Comparison of ENCODE assay signal across 18 mouse cellular contexts in genomic region chr5:113722224-113723013, GRCm38 (mm10). TPM values are rescaled to one million over a fixed set of nuclear protein-coding genes. Genes with fewer than 3 reads are reported as not detected.
DNase-seq lines count a peak whose midpoint lies in the region; TF ChIP-seq lines count a peak whose summit lies in the region.
"Had no signal": no experiment of that assay in that cellular context is flagged by ENCODE, and none has a peak within 500 bp of the region (broad histone marks: within the 10 kb centered on the region; RNA-seq: fewer than 3 reads in every experiment).

No protein-coding gene starts in this region.

- no peak overlapping the region for H3K4me3 ChIP-seq in left cerebral cortex, adult 2 months
- no peak overlapping the region for H3K4me3 ChIP-seq in ES-E14 (ENCODE audit: insufficient read depth in 1 of 2, low read depth in 1 of 2, low read length in 2 of 2, poor library complexity in 1 of 2, severe bottlenecking in 1 of 2)
- H3K4me3 ChIP-seq: embryonic facial prominence, embryonic 12.5 days; forebrain, embryonic 13.5 days; heart, embryonic 13.5 days; hindbrain, embryonic 15.5 days; limb, embryonic 15.5 days; neural tube, embryonic 12.5 days had no signal

- H3K36me3 ChIP-seq in ES-E14 (ENCODE audit: control insufficient read depth, insufficient read depth, low read length, poor library complexity, severe bottlenecking): no peaks in the 10 kb centered on the region
- H3K36me3 ChIP-seq: embryonic facial prominence, embryonic 12.5 days; heart, embryonic 13.5 days; hindbrain, embryonic 15.5 days; limb, embryonic 15.5 days; neural tube, embryonic 12.5 days had no signal

- H3K4me1 ChIP-seq in ES-E14 (ENCODE audit: control insufficient read depth in 2 of 2, insufficient read depth in 2 of 2, low read length in 2 of 2, poor library complexity in 1 of 2): peaks cover 0 to 19% of the 10 kb centered on the region in 2 experiments; a peak in 2 of 4 replicates
- H3K4me1 ChIP-seq: embryonic facial prominence, embryonic 12.5 days; heart, embryonic 13.5 days had no signal

- in situ Hi-C loops in ES-E14 (cut with MboI; ENCODE audit: low sequenced_read_pairs in 2 of 2, unreplicated experiment in 2 of 2): loop anchor here (10.0 kb wide), 2 partner anchors 248 to 348 kb away; no protein-coding TSS in a partner anchor

- TF ChIP-seq CTCF in left cerebral cortex, adult 2 months (IDR thresholded peaks at IDR 0.05): peak; percentile 43

- no peak overlapping the region for H3K9ac ChIP-seq in ES-E14 (ENCODE audit: insufficient read depth, low read depth, low read length, poor library complexity, severe bottlenecking)
- H3K9ac ChIP-seq: embryonic facial prominence, embryonic 12.5 days; forebrain, embryonic 13.5 days; heart, embryonic 13.5 days; hindbrain, embryonic 15.5 days; limb, embryonic 15.5 days; neural tube, embryonic 12.5 days had no signal

- no peaks in the 10 kb centered on the region for H3K9me3 ChIP-seq in ES-E14 (ENCODE audit: control insufficient read depth, insufficient read depth, low read depth, low read length)
- H3K9me3 ChIP-seq: embryonic facial prominence, embryonic 12.5 days; forebrain, embryonic 13.5 days; heart, embryonic 13.5 days; hindbrain, embryonic 15.5 days; limb, embryonic 15.5 days; neural tube, embryonic 12.5 days had no signal

- H3K27ac ChIP-seq in left cerebral cortex, adult 2 months: no peak overlapping the region
- peak overlapping the region; percentile 40; the same call in 1 of the 2 replicates for H3K27ac ChIP-seq in ES-E14 (ENCODE audit: insufficient read depth, low read depth, low read length, poor library complexity, severe bottlenecking)
- H3K27ac ChIP-seq: embryonic facial prominence, embryonic 12.5 days; heart, embryonic 13.5 days; hindbrain, embryonic 15.5 days; limb, embryonic 15.5 days; macrophage; neural tube, embryonic 12.5 days had no signal

- intact Hi-C loops in left cerebral cortex, adult 2 months (cut with DNase I): loop anchor here (5.0 kb wide), 1 partner anchor 230 kb away; the partner anchor contains the start of gene Wscd2
- intact Hi-C loops in left cerebral cortex, postnatal 36 days (cut with DNase I): loop anchor here (5.0 kb wide), 2 partner anchors 75 to 230 kb away; partner anchors contain the start of gene Wscd2

- peak; percentile 64 for DNase-seq in cerebellum, adult 11 months
- DNase-seq in cerebellum, postnatal 4 days (ENCODE audit: low spot score in 2 of 2): no peak
- no peak for DNase-seq in left cerebral cortex, adult 2 months (ENCODE audit: extremely low spot score in 1 of 2, low spot score in 2 of 2)
- no peak for DNase-seq in left cerebral cortex, postnatal 36 days (ENCODE audit: low spot score in 2 of 2)
- DNase-seq in ES-E14 (ENCODE audit: low read depth, low spot score): no peak
- peak; percentile 82 for DNase-seq in cerebellum, adult 9-10 months
- no peak for DNase-seq in adrenal gland, postnatal 4 days (ENCODE audit: low spot score in 2 of 2)
- no peak for DNase-seq in right cerebral cortex, postnatal 10 days (ENCODE audit: low spot score in 2 of 2)
- DNase-seq: gastrocnemius, postnatal 25 days; kidney, postnatal 10 days; midbrain, embryonic 14.5 days had no signal

TF ChIP-seq in ES-E14, 5 proteins besides CTCF, POLR2A, EP300 and RAD21:
- TF ChIP-seq HCFC1 (IDR thresholded peaks at IDR 0.05; ENCODE audit: borderline replicate concordance, insufficient read depth, low read length) (no peak), ZC3H11A (IDR thresholded peaks at IDR 0.05; ENCODE audit: borderline replicate concordance, low read depth, low read length) (peak; percentile 26; the same call in 1 of the 2 replicates)

RNA-seq across cellular contexts. Expression of gene 1700069L16Rik, which starts 2.2 kb away (rescaled TPM):
- total RNA-seq in left cerebral cortex, adult 2 months (2021): not detected
- not detected for total RNA-seq in left cerebral cortex, postnatal 36 days (2021)
- not detected in 2 replicates for total RNA-seq in ES-E14 (2012; rRNA removed)
- total RNA-seq in adrenal gland, postnatal 4 days (2021): not detected
- total RNA-seq: gastrocnemius, postnatal 25 days had no signal

RNA-seq across cellular contexts. Expression of gene Ficd, which starts 13.2 kb away (rescaled TPM):
- total RNA-seq in left cerebral cortex, adult 2 months (2021): 10 to 100 TPM; 11.1 to 11.3 TPM
- total RNA-seq in left cerebral cortex, postnatal 36 days (2021): 10 to 100 TPM; 11.8 to 12.3 TPM
- total RNA-seq in ES-E14 (2012; rRNA removed): 8.6 and 10.5 TPM in 2 replicates
- total RNA-seq in adrenal gland, postnatal 4 days (2021): 10 to 100 TPM; 10.7 to 13.6 TPM

RNA-seq across cellular contexts. Expression of gene Sart3, which starts 49.9 kb away (rescaled TPM):
- 10 to 100 TPM; 41.8 to 47.3 TPM for total RNA-seq in left cerebral cortex, adult 2 months (2021)
- 10 to 100 TPM; 34.3 to 45.9 TPM for total RNA-seq in left cerebral cortex, postnatal 36 days (2021)
- total RNA-seq in ES-E14 (2012; rRNA removed): 78.0 and 100 TPM in 2 replicates
- 10 to 100 TPM; 48.2 to 53.9 TPM for total RNA-seq in adrenal gland, postnatal 4 days (2021)

RNA-seq across cellular contexts. Expression of gene Iscu, which starts 50.1 kb away (rescaled TPM):
- 100 to 1,000 TPM; 125 to 128 TPM for total RNA-seq in left cerebral cortex, adult 2 months (2021)
- 100 to 1,000 TPM; 121 to 134 TPM for total RNA-seq in left cerebral cortex, postnatal 36 days (2021)
- 78.4 and 80.1 TPM in 2 replicates for total RNA-seq in ES-E14 (2012; rRNA removed)
- total RNA-seq in adrenal gland, postnatal 4 days (2021): 100 to 1,000 TPM; 417 to 454 TPM

Comparison
In these comparisons a context has a peak if more than half of its experiments do, and no peak if none do; other contexts are left out.
1. DNase-seq: peak in cerebellum, adult 11 months (single experiment) and cerebellum, adult 9-10 months (single experiment); none in cerebellum, postnatal 4 days (0 of 2), left cerebral cortex, adult 2 months (0 of 2), left cerebral cortex, postnatal 36 days (0 of 2), ES-E14 (single experiment), adrenal gland, postnatal 4 days (0 of 2) and right cerebral cortex, postnatal 10 days (0 of 2).